Mouse (Mus musculus): ENCODE results near the gene Rgs14. TPM values are rescaled to one million over a fixed set of nuclear protein-coding genes. Genes with fewer than 3 reads are reported as not detected.

Rgs14 gene
- 0.28 and 0.34 TPM in 2 replicates for total RNA-seq (2014; rRNA removed)
- polyA plus RNA-seq (2012; rRNA removed): 0.45 and 0.70 TPM in 2 replicates

DNA sequence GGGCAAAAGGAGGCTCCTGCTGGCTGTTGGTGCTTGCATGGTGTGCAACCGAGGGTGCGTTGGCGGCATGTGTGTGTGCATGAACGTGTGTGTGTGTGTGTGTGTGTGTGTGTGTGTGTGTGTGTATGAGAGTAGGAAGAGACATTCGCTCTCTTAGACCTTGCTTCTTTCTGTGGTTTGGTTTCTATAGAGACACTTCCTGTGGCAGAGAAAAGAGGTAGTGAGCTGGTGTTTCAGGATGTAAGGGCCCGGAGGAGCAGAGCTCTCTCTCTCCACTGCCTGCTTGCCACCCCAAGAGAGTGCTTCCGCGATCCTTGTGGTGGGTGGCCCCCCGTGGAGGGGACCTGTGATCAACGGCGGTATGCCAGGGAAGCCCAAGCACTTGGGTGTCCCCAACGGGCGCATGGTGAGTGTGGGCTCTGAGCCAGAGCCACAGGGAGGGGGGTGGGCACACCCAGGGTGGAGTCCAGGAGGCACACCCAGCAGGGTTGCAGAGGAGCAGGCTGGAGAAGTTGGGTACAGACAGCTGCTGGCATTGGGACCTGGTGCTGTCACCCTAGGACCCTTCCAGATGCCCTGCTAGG, at the start of gene Rgs14:
Gene Rgs14, plus strand, starts transcription at position 202 of the 584 bp plus-strand sequence.
- peak within 1 kb of the TSS; percentile 54 for H3K4me3 ChIP-seq (ENCODE audit: insufficient read depth, low read depth, low read length)
- H3K27ac ChIP-seq (replicated peaks; ENCODE audit: insufficient read depth, low read depth, low read length): no peak within 1 kb of the TSS
- H3K36me3 ChIP-seq (ENCODE audit: control insufficient read depth, insufficient read depth, low read length): no peaks in the 10 kb centered on the region
- TF ChIP-seq POLR2A (IDR thresholded peaks at IDR 0.05; ENCODE audit: extremely low read depth, insufficient read depth, low read length) (no peak), CTCF (IDR thresholded peaks at IDR 0.05; ENCODE audit: low read depth, low read length) (no peak)
- no peaks in the 10 kb centered on the region for H3K27me3 ChIP-seq (ENCODE audit: control insufficient read depth, insufficient read depth, low read length)
- DNase-seq (ENCODE audit: extremely low read depth, low read depth, low spot score): peak; percentile 31
- peaks cover 2% of the 10 kb centered on the region; the same call in 1 of the 2 replicates for H3K4me1 ChIP-seq (ENCODE audit: control insufficient read depth, insufficient read depth, low read length)
- 67% methylated on average over 13 of the region's 13 CpGs for WGBS
- H3K79me2 ChIP-seq (ENCODE audit: control insufficient read depth, insufficient read depth, low read length): no peaks in the 10 kb centered on the region
- peak within 1 kb of the TSS; percentile 50 for H3K9ac ChIP-seq (ENCODE audit: low read depth, low read length)

DNA sequence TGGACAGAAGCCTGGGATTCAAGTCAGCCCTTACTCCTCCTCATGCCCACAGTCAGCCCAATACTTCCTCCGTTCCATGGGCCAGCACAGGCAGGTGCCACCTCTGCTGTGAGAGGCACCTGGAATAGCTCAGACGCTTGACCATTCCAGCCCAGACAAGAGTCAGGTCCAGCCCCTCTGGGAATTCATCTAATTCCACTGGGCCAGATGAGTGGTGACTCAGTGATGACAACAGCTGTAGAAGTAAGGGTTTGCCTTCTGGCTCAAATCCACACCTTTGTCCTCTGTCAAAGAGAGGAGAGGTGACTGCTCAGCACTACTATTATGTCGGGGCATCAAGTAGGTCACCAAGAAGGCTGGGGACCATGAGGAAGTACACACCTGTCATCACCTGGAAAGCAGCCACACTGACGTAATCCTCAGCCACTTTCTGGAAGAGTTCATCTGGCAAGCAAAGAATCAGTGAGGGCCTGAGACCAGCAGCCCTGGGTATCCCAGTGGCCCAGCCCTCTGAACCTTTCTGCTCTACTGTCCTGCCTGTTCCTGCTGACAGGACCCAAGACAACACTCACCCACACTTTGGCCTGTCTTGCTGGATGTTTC, 49.5 kb upstream of the Rgs14 start, which contains the start of gene Prelid1:
Gene Prelid1, plus strand, starts transcription at position 570 of the 603 bp plus-strand sequence.
- Histone ChIP-seq H3K36me3 (ENCODE audit: control insufficient read depth, insufficient read depth, low read length) (peaks cover 14% of the 10 kb centered on the region), H3K27me3 (ENCODE audit: control insufficient read depth, insufficient read depth, low read length) (no peaks in the 10 kb centered on the region), H3K27ac (replicated peaks; ENCODE audit: insufficient read depth, low read depth, low read length) (peak within 1 kb of the TSS; percentile 75), H3K4me3 (ENCODE audit: insufficient read depth, low read depth, low read length) (peak within 1 kb of the TSS; percentile 90), H3K4me1 (ENCODE audit: control insufficient read depth, insufficient read depth, low read length) (peaks cover 14% of the 10 kb centered on the region), H3K9ac (ENCODE audit: low read depth, low read length) (peak within 1 kb of the TSS; percentile 84), H3K79me2 (ENCODE audit: control insufficient read depth, insufficient read depth, low read length) (peaks cover 9% of the 10 kb centered on the region; the same call in 1 of the 2 replicates)
- DNase-seq (ENCODE audit: extremely low read depth, low read depth, low spot score): peak; percentile 66
- WGBS: 55% methylated on average over 4 of the region's 4 CpGs
- no peak for TF ChIP-seq CTCF (IDR thresholded peaks at IDR 0.05; ENCODE audit: low read depth, low read length)
- TF ChIP-seq POLR2A (IDR thresholded peaks at IDR 0.05; ENCODE audit: extremely low read depth, insufficient read depth, low read length): no peak

DNA sequence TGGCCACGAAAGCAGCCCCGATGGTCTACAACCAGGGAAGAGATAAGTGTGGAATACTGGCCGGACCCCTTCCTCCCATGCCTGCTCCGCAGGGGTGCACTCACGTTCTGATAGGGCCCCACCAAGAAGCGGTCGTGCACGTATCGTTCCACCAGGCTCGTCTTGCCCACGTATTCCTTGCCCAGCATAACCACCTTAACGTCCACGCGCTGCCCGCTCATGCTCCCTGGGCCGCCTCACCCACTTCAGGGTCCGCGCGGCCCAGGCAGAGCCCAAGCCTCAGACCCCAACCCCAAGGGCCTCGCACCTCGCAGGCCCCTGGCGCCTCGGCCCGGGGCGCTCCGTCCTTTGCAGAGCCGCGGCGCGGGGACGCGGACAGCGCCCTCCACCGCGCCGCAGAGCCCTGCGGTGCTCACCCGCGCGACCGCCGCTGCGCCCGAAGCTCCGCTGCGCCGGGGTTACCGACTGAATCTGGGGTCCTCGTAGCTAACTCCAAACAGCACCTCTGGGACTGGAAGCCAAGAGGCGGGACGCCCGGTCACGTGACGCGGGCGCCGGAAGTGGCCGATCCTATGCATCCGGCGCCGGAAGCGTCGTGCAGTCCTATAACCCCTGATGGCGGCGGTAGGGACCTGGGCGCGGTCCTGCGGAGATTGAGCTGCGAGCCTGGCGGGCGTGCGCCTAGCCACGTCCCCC, 48.0 kb upstream of the Rgs14 start, which contains the start of gene Rab24:
Gene Rab24, minus strand, starts transcription at position 513 of the 696 bp plus-strand sequence.
- no peak for TF ChIP-seq CTCF (IDR thresholded peaks at IDR 0.05; ENCODE audit: low read depth, low read length)
- peak; percentile 77 for TF ChIP-seq POLR2A (IDR thresholded peaks at IDR 0.05; ENCODE audit: extremely low read depth, insufficient read depth, low read length)
- H3K9ac ChIP-seq (ENCODE audit: low read depth, low read length): peak within 1 kb of the TSS; percentile 86
- peaks cover 14% of the 10 kb centered on the region for H3K4me1 ChIP-seq (ENCODE audit: control insufficient read depth, insufficient read depth, low read length)
- WGBS: under 1% methylated on average over 73 of the region's 73 CpGs
- peak within 1 kb of the TSS; percentile 90 for H3K4me3 ChIP-seq (ENCODE audit: insufficient read depth, low read depth, low read length)
- no peaks in the 10 kb centered on the region for H3K27me3 ChIP-seq (ENCODE audit: control insufficient read depth, insufficient read depth, low read length)
- H3K79me2 ChIP-seq (ENCODE audit: control insufficient read depth, insufficient read depth, low read length): peaks cover 9% of the 10 kb centered on the region; the same call in 1 of the 2 replicates
- peak; percentile 64 for DNase-seq (ENCODE audit: extremely low read depth, low read depth, low spot score)
- peak within 1 kb of the TSS; percentile 87 for H3K27ac ChIP-seq (replicated peaks; ENCODE audit: insufficient read depth, low read depth, low read length)
- peaks cover 18% of the 10 kb centered on the region for H3K36me3 ChIP-seq (ENCODE audit: control insufficient read depth, insufficient read depth, low read length)

DNA sequence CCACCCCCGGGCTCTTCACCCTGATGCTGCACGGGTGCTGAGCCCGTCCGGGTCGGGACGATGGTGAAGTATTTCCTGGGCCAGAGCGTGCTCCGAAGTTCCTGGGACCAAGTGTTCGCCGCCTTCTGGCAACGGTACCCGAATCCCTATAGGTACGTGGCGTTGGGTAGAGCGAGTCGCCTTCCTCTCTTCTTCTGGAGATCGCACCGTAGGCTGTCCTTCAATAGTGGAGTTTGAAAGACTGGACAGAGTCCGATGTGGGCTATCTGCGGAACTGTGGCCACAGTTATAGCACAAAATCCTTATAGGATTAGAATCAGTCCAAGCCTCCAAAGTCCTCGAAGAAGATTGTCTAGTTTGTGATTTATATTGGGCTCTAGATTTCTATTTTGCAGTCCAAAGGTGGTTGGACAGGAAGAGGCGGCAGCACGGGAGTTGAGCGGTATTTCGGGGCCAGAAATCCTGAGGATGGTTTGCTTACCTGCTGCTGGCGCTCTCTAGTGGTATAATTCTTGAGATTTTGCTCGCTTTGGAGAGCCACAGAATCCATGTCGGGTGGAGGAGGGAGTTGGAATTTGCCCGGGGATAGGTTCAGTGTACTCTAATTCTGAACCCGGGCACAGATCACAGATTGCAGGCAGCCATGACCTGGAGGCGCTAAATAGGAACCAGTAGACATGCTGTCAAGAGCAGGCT, 47.3 kb upstream of the Rgs14 start:
- Histone ChIP-seq H3K4me3 (ENCODE audit: insufficient read depth, low read depth, low read length) (peak overlapping the region; percentile 90), H3K27me3 (ENCODE audit: control insufficient read depth, insufficient read depth, low read length) (no peaks in the 10 kb centered on the region), H3K79me2 (ENCODE audit: control insufficient read depth, insufficient read depth, low read length) (peaks cover 9% of the 10 kb centered on the region; the same call in 1 of the 2 replicates), H3K9ac (ENCODE audit: low read depth, low read length) (peak overlapping the region; percentile 86), H3K27ac (replicated peaks; ENCODE audit: insufficient read depth, low read depth, low read length) (peak overlapping the region; percentile 87), H3K4me1 (ENCODE audit: control insufficient read depth, insufficient read depth, low read length) (peaks cover 14% of the 10 kb centered on the region), H3K36me3 (ENCODE audit: control insufficient read depth, insufficient read depth, low read length) (peaks cover 18% of the 10 kb centered on the region)
- TF ChIP-seq POLR2A (IDR thresholded peaks at IDR 0.05; ENCODE audit: extremely low read depth, insufficient read depth, low read length) (no peak), CTCF (IDR thresholded peaks at IDR 0.05; ENCODE audit: low read depth, low read length) (peak; percentile 42)
- peak; percentile 94 for DNase-seq (ENCODE audit: extremely low read depth, low read depth, low spot score)
- under 1% methylated on average over 31 of the region's 31 CpGs for WGBS

DNA sequence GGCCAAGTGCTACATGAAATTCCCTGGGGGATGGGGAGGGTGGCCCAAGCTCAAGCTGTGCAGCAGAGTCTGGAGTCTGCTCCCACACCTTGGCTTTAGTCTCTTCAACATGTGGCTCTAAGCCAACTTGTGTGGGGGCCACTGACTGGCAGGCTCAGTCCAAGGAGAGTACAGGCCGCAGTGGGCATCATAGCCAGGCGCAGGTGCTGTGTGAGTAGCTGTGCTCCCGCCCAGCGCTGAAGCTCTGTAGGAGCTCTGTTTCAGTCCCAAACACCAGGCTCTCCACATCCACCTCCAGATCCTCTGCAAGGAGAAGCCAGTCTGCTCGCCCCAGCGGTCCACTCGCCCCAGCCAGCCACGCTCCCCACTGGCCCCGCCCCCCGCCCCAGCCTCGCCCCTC, 43.9 kb upstream of the Rgs14 start:
- WGBS: 90% methylated on average over 11 of the region's 11 CpGs
- peaks cover 9% of the 10 kb centered on the region; the same call in 1 of the 2 replicates for H3K79me2 ChIP-seq (ENCODE audit: control insufficient read depth, insufficient read depth, low read length)
- no peaks in the 10 kb centered on the region for H3K27me3 ChIP-seq (ENCODE audit: control insufficient read depth, insufficient read depth, low read length)
- no peak for DNase-seq (ENCODE audit: extremely low read depth, low read depth, low spot score)
- no peak overlapping the region for H3K4me3 ChIP-seq (ENCODE audit: insufficient read depth, low read depth, low read length)
- H3K4me1 ChIP-seq (ENCODE audit: control insufficient read depth, insufficient read depth, low read length): peaks cover 12% of the 10 kb centered on the region
- peaks cover 18% of the 10 kb centered on the region for H3K36me3 ChIP-seq (ENCODE audit: control insufficient read depth, insufficient read depth, low read length)
- no peak overlapping the region for H3K9ac ChIP-seq (ENCODE audit: low read depth, low read length)
- H3K27ac ChIP-seq (replicated peaks; ENCODE audit: insufficient read depth, low read depth, low read length): no peak overlapping the region
- TF ChIP-seq POLR2A (IDR thresholded peaks at IDR 0.05; ENCODE audit: extremely low read depth, insufficient read depth, low read length) (no peak), CTCF (IDR thresholded peaks at IDR 0.05; ENCODE audit: low read depth, low read length) (no peak)

Data from liver, adult 2 months (tissue).